Mouse (Mus musculus) kidney, postnatal 4 days (tissue): Measurements from ENCODE around the gene Cdh18.
"Not testable (repeated sequence)": the region's sequence is repeated elsewhere in the genome, so short reads cannot be mapped to it uniquely, and the experiment has no call there.

ENCODE experiments used
- DNase-seq, 2 experiments: peaks; one replicate each; pipeline ENCODE4 v3.0.0; 2021; ENCODE audit warnings: mixed read lengths in 2 of 2

Cdh18 gene

DNA sequence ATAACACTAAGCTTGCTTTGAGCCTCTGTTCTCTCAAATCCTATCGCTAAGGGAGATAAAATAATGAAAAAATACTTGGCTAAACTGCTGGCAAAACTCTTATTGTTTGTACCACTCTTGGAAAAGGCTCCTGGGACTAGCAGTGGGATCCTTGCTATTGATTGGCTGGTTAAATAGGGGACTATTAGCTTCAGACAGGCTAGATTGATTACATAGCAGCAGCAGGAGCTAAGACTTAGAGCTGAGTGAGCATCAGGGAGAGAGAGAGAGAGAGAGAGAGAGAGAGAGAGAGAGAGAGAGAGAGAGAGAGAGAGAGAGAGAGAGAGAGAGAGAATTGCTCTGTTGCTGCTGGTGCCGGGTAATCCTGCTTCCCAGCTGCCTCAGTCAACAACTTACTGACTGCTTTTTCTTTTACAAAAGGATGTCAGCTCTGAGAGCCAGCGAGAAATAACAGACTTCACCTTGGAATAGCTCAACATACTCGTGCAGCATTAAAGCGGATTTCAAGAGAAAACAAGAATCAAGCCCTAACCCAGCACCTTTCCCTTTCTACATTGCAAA is at the start of gene Cdh18:
Gene Cdh18 (plus strand): TSS at position 312 of the 561 bp plus-strand sequence.
- DNase-seq, result no peak

DNA sequence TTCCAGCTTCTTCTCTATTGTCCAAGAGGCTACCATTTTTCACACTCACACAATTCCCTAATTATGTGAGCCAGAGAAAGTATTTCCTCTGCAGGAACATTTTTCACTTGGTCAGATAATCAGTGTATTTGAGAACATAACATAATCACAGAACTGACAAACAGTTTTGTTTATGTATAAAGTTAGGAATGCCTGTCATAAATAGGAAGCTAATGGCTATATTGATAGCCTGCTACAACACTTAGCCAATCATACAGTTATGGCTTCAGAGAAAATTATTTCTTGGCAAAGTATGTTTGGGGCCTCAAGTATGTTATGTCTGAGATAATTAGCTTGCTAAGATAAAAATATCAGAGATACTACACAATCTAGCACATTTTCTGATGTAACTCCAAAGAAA is 37.6 kb upstream of the Cdh18 start:
- no peak for DNase-seq

DNA sequence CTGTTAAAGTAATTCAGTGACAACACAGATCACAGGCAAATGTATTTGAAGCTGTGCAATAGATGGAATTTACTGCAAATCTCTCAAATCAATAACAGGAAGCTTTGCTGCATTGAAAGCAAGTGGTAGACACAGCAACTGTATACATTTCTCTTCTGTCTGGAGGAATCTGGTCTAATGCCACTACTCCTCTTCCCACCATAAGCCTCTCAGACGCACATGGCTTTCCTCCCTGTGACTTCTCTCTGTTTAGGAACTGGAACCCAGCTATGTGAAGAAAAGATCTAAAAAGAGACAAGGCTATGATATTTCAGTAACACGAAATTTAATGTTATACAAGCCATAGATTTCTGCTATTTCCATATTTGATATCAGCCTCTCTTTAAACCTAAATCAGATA is 13.0 kb upstream of the Cdh18 start:
- DNase-seq, result no peak

DNA sequence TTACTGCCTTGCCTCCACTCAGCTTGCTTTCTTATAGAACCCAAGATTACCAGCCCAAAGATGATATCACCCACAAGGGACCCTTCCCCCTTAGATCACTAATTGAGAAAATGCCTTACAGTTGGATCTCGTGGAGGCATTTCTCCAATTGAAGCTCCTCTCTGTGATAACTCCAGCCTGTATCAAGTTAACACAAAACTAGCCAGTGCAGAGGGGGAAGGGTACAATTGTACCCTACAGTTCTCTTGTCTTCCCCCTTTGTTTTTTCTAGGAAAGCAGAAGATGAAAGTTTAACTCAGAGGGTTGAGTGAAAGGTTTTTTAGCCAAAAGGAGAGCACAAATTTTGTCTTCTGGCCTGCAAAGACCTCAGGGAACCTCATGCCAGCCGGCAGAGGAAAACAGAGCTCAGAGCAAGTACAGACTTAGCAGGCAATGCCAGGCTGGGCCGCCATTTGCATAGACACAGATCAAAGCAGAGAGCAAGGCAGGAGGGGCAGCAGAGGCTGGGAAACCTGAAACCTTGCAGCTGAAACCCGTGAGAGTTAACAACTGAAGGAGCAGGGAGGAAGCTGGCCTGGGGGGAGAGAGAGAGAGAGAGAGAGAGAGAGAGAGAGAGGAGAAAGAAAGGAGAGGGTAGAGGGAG is 29.3 kb downstream of the Cdh18 start:
- DNase-seq, result peak; percentile 11 to 22

DNA sequence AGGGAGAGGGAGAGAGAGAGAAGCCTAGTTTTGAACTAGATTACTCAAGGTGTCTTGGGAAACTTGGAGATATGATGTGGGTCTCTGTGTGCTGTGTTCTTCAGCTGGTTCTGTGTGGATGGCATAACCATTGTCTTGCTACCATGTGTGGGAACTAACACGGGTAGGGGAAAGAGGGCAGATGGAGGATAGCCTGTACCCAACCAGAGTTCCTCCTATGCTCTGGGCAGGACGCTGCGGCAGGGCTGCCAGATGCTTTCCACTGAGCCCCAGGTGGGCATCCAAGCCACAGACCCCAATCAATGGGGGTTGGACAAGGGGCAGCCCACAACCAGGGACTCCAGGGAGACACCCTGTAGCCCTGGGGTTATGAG is 29.8 kb downstream of the Cdh18 start:
- DNase-seq, result no peak

DNA sequence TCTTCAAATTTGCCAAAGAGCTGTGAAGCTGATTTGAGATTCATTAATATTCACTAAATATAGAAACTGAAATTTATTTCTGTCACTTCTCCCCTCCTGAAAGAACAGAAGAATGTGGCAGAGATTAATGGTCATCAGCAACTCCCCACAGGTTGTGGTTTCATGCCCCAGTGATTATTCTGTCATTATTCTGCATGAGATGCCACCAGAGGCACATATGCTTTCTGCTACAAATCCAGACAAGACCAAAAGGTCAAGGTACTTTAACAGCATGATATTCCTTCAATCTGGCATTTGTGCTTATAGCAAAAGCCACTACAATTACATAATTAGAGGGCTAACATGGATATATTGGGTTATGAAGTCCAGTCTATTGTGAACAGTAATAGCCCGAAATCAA is 35.8 kb downstream of the Cdh18 start:
- DNase-seq, result no peak

DNA sequence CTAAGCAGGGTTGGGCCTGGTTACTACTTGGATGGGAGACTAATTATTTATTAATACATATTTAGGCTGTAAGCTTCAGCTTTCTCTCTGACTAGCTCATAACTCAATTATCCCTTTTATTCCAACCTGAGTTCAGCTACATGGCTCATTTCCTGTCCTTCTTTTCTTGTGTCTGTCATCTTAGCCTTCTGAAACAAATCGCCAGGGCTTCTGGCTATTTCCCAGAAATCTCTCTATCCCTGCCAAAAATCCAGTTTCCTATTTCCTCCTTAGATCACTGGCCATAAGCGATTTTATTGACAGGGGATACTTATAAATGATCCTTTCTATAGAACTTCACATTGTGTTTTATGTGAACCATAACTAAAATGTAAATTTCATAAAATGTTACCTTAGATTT is 167.6 kb downstream of the Cdh18 start:
- DNase-seq, result no peak

DNA sequence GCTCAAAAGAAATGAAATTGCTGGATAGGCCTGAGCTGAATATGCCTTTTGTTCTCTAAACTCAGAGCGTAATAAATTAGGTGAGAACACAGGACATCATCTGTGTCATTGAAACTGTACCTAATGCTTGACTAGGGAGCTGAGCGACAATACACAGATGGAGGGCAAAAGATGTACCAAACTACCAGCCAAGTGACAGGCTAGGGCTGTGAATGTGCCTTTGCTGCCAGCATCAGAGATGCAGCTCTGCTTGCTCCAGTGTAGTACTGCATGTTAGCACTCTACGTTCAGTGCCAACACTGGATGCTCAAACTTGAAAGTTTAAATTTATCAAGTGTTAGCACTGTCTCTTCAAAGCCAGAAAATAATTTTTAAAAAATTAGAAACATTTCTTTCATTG is 168.9 kb downstream of the Cdh18 start:
- DNase-seq, result no peak

DNA sequence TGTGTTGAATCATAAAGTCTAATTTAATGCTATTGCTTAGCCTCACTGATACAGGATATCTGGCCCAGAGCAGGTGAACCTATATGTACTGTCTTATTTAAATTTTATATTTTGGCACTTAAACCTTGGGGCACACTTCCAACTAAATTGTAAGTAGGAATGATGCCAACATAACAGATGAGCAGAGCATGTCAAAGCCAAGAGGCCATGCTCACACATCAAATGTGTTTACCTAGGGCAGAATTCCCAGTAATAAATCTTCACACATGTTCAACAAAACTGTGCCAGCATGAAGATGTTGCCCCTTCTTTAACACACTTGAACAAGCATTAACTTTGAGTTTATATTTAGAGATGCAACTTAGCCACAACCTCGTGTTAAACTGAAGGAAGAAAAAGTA is 177.8 kb downstream of the Cdh18 start:
- no peak for DNase-seq

DNA sequence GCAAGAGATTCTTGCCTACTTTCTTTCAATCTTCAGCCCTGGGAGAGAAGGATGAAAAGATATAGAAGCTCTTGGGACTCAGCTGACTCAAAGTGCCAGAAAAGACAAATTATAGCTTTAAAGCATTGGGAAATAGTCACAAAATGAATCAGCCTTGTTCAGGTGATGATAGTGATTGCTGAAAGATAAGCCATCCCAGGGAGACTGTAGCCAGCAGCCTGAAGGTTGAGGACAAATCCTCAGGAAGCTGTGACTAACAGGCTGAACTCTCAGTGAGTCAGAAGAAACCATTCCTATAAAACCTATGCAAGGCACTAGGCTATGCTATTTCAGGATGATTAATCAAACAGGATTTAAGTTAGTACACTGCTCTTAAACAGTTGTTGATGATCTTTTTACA is 184.2 kb downstream of the Cdh18 start:
- DNase-seq, result no peak

DNA sequence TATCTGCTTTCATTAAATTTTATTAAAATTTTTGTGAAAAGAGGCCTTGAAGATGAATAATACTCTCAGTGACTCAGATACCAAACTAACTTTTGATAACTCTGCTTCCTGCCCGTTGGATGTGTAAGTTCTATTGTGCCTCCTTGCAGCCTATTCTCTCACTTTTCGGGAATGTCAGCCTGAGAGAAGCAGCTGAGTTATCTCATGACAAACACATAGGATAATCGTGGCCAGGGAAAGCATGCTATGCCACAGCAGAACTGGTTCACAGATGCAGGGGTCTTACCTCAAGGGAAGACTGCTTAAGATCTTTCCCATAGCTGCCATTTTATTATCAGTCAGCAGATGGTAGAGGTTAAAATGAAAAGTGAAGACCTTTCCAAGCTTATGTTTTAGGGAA is 187.3 kb downstream of the Cdh18 start:
- no peak for DNase-seq

DNA sequence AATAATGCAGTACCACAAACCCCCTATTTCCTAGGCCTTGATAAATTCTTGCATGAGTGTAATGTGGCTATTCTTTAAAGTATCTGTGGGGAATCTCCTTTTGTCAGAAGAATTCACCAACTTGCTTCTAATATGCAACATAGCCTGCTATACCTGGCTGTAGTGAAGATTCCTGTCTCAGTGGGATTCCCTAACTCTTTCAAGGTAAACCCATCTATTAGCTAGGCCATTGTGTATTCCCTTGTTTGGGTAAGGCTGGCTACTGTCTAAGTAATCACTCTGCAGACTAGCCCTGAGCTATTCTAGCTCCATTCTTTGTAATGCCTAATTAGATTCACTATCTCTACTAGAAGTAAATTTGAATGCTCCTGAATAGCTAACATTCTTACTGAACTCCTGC is 212.4 kb downstream of the Cdh18 start:
- not testable (repeated sequence) for DNase-seq

DNA sequence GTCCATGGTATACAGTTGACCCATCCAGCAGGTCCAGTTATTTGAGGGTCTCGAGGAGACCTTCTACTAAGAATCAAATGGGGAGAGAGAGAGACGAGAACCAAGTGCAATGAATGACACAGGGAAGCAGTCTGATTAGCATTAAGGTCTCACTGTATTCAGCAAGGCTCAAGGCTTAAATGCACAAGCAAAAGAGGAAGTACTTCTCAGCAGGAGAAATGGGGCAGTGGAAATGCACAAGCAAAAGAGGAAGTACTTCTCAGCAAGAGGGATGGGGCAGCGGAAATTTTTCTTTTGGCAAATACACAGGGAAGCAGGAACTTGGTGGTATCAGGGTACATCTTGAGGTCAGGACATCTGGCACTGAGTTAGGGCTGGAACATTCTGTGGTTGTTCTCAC is 217.8 kb downstream of the Cdh18 start:
- DNase-seq, result not testable (repeated sequence)

DNA sequence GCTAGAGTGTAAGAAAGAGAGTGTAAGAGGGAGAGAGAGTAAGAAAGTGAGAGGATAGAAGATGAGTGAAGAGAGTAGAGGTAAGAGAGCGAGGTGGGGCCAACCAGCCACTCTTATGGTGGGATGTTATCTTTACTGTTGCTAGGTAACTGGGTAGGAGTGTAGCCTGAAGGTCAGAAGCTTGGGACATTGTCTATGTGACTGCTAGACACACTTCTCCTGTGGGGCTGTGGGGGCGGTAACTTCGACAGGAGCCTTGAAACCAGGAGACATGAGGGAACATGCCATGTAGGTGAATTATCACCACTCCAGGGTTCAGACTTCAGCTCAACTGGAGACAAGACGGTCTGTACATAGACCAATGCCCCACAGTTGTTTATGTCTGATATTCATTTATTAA is 227.5 kb downstream of the Cdh18 start:
- DNase-seq, result no peak

DNA sequence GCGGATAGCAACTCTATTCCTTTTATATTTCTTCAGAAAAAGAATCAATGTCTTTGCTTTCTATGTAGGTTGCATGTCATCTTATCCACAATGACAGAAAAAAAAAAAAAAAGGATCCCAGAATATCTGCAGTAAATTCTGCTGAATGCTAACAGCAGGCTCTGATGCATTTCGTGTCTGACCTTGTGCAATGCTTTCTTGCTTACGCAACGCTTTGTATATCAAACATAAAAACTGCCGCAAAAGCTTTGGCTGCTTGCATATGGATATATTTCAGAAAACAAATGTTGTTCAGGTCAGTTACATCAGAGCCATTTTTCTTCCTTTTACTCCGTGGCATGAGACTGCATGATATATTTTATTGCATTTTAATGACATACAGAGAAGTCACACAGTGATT is 240.9 kb downstream of the Cdh18 start:
- no peak for DNase-seq

DNA sequence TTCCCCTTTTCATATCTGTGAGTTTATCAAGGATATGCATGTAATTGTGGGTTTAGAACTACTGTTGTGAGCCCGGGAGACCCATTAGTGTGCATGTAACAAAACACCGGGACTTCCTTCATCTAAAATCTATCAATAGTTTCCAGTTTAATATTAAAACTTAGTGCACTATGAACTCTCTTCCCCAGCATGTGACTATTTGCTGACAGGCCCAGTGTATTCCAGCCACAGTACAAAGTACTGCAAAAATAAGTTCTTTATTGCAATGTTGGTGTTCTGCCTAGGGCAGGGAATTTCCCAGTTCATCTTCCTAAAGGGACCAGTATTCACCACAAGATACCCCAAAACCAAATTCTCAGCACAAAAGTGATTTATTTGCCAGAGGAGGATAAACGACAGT is 243.0 kb downstream of the Cdh18 start:
- DNase-seq, result no peak

DNA sequence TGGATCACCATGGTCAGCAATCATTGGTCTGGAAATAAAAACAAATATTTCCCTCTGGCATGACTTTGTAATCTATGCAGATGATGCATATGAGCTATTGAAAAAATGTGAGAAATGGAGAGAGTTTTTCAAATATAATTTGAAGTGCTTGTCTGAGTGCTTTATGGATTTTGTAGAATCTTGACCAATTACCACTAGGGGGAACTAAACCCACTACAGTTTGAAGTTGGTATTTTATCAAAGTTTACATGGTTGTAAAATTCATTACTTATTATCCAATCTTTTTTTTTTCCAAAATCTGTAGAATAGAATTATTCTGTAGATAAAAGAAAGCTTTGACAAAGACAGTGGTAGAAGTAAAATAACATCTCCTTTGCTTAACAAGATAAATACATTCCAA is 284.3 kb downstream of the Cdh18 start:
- no peak for DNase-seq

DNA sequence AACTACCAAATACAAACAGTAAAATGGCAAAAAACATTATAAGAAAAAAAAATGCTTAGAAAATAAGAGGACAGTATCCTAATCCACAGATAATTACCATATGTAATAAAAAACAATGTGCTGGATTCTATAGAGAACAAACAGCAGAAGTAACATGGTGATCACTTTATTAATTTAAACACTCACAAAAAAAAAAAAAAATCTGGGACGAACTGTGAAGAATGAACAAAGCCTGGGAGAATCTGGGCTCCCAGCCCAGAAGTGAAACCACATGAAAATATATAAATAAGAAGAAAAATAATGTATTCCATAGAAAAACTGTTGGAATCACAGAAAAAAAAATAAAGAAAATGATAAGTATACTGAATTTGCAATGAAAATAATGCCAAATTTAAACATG is 288.4 kb downstream of the Cdh18 start:
- DNase-seq, result no peak

DNA sequence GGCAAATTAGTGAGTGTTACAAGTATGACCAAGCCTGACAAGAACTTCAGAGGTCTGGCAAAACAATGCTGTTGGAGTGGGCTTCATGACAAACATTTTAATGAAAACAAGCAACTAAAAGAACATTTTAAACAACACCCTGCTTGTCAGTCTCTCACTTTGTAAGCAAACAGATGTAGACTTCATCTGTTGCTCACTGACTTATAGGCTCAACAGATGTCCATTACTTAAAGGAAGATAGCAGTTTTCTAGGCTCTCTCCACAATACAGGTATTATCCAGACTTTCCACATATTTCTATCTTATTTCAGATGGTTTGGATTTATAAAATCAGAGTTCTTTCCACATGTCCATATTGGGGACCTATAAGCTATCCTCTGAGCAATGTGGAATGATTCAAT is 308.9 kb downstream of the Cdh18 start:
- DNase-seq, result no peak

DNA sequence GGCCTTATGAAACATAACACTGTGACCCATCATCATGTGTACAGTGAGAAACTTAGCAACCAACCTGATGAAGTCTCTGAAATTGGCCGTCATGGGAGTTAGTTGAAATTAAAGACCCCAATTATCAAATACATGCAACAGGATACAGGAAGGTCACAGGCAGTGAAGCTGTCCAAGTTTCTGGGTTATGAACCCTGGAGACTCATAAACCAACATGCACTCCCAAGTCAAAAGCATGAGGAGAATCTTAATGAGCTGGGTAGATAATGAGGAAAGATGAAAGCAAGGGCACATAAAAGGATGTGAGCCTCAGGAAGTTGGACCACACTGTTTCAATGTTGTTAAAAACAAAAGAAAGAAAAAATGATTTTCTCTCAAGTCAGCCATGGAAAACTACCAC is 321.9 kb downstream of the Cdh18 start:
- DNase-seq, result no peak

DNA sequence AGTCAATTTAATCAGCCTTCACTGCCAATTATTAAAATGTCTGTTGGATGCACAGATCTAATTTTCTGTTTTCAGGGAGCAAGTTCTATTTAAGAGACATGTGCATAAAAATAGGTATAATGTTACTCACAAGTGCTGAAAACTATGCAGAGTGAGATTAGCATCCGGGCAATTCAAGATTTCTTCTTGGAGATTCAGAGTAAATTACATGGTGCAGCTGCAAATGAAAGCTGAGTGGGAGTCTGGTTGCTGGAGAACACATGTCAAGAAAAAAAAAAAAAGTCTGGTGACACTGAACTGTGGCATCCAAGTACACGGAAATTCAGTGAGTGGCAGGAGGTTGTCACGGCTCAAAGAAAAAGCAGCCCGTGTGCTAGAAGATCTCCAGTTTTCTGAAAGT is 348.9 kb downstream of the Cdh18 start:
- no peak for DNase-seq

DNA sequence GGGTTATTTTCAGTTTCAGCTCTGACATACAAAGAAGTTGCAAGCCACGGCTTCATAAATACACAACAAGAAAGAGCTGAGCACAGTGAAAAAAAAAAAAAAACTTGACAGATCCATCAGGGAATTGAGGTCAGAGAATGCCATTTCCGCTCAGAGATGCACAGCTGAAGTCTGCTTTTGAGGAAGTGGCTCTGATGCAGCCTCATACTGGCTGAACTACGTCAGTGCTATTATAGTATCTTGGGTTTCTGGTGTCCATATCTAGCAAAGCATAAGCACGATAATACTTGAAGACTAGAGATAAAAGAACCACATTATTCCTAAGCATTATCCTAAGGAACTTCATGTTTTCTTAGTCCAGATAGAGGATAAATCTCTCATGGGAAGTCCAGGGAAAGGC is 349.4 kb downstream of the Cdh18 start:
- no peak for DNase-seq

DNA sequence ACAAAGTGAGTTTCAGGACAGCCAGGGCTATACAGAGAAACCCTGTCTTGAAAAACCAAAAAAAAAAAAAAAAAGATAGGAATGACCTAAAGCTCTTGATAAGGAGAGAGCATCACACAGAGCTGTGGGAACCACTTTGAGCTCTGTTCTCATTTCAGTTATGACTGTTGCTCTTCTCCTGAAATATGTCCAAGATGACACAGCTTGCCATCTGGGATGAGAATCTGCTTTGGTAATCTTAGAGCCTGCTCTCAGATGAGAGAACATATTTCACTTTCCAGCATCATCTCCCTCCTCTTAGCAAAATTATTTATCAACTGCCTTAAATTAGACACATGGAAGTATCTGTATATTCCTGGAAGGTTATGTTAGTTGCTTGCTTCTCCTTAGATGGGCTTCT is 365.6 kb downstream of the Cdh18 start:
- DNase-seq, result no peak

DNA sequence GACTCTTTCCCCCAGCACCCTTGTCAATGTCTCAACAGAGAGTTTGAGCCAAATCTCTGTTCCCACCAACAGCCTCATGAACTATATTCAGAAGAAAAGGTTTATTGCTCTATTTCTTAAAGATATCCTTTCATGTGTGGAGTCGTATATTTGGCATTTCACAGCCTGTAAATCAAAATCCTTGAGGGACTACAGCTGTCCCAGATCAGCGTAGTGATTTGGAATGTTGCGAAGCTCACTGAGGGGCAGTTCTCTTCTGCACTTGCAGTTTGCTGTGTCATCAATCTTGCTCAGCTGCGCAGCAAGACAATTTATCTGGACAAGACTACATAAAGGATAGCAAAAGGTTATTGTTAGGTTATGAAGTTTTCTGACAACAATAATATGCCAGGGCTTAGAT is 385.5 kb downstream of the Cdh18 start:
- no peak for DNase-seq

DNA sequence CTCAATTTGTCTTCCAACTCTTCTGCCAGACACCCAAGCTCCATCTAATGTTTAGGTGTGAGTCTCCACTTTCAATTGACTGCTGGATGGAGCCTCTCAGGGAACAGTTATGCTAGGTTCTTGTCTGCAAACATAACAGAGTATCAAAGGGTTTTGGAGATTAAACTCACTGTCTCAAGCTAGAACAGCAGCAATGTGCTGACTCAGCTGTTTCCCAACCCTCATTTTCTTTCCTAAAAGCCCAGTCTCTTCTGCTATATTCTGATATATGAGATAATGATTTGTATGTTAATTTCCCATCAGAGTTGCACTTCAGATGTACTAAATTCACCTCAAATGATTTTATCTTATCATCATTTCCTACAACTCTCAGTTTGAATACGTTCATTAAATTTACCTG is 398.4 kb downstream of the Cdh18 start:
- no peak for DNase-seq
